Mouse (Mus musculus) mouse trophoblast stem cell (cell line): ENCODE measurements around the gene Cbfa2t2.

Experiments
- in situ Hi-C, 2 experiments: fragments of 300-500 bp; cut with MseI, MboI; formaldehyde crosslinking; loops; 2 replicates in 1 of 2; 3 replicates in 1 of 2; pipeline ENCODE4 v1.15.1; 2025

The Cbfa2t2 gene

DNA sequence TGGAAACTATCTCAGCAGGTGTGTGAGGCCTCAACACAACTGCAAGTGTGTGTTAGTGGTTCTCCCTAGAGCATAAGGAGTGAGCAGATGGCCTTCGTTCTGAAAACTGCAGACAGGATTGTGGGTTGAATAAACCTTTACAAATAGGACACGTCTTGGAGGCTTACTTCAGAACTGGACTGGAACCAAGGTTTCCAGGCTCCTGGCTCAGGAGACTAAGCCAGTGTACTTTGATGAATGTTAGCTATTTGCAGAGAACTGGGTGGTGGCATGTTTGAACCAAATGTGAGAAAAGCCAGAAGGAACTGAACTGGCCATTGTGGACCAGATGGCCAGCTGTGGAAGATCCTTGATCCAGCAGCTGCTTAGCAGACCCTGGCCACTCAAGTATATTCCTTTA lies 102.0 kb downstream of the Cbfa2t2 start:
- in situ Hi-C loops, result no loop called here

DNA sequence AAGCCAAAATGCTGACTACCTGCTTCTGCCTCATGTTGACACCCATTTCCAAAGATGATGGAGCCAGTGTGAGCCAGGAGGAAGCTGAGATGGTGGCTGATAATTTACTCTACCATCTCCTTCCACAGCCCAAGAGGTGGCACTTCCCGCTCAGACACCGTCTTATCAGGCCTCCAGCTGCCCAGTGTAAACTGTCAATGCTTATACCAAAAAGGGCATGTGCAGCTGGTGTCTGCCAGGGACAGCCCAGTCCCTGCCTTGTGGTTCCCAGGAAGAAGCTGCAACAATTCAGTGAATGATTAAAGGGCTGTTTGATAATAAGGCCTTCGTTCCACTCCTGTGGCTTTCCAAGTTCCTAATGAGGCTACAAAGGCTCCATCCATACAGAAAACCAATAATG lies 102.4 kb downstream of the Cbfa2t2 start:
- in situ Hi-C loops, result no loop called here

DNA sequence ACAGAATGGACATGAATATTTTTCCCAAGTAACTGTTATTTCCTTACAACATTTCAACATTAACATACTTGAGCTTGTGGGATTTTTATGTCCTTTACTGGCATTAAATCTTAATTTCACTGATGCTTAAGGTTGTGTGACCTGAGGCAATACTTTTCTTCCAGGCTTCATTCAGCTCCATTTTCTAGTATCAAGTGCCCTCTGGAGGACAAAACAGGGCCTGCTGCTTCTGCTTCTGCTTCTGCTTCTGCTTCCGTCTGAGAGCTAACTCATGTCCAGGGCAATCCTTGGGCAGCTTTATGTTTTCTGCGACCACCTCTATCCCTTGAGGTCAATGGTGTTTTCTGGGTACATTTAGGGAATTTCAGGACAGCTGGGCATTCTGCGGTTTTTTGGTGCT lies 103.4 kb downstream of the Cbfa2t2 start:
- in situ Hi-C loops, result loop anchor here in 1 of 2 experiments (5.0 kb wide), 1 partner anchor 127 kb away; no protein-coding TSS in a partner anchor

DNA sequence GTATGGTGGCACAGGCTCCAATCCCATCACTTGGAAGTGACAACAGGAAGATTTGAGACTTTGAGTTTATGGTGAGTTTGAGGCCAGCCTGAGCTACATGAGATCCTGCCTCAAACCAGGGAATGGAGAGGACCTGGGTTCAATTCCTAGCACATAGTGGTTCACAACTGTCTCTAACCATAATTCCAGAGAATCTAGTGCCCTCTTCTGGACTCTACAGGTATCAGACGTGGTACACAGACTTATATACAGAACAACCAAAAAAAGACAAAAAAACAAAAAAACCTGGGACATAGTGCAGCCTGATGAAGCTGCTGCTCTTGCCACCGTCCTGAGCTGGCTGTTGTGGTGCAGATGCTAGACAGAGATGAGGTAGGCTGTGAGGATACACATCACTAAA lies 105.3 kb downstream of the Cbfa2t2 start:
- in situ Hi-C loops, result loop anchor here in 1 of 2 experiments (5.0 kb wide), 1 partner anchor 129 kb away; no protein-coding TSS in a partner anchor

DNA sequence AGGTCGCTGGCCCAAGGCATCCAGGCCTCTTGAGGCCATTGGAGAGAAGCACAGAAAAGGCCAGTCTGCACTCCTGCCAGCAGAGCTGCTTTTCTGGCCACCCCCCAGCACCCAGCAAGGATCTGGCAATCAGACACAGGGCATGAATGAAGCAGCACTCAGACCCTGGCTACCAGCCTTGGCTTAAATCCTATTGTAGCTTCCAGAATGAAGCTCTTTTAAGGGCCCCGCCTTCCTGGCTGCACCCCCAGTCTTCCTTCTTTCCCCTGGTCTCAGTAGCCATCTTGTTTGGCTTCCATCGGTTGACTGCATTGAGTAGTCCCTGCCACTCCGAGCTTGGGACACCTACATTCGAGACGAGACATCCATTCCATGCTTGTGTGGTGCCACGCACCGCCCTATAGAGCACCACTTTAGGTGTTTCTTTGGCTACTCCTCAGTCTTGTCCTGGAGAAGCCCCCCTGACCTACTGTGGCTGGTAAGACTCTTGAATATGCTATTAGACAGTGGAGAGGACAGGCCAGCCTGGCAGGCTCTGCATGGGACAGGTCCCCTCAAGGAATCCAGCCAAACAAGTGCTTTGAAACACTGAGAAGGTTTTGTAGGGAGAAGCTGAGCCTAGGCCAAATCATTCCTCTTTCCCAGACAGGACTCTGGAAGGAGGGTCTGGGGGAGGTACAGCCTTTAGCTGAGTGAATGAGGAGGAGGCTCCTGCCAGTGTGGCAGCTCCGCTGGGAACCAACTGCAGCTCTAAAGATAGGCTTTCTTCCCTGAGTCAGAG lies 107.5 kb downstream of the Cbfa2t2 start:
- in situ Hi-C loops, result loop anchor here in 1 of 2 experiments (5.0 kb wide), 1 partner anchor 131 kb away; no protein-coding TSS in a partner anchor

DNA sequence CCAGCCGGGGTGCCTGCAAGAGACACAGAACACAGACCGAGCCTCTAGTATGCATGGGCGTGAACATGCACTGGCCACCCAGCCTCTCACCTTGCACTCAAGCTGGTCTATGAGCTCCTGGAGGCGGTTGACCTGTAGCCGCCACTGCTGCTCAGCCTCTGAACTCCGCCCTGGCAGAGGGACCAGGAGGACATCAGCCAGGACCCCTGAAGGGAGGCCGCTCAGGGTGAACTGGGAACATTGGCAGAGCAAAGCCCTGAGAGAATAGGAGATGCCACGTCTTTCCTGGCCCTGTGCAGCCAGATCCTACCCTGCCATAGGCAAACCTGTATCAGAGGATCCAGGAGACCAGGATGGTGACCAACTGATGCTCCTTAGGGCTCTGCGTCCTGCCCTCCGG lies 110.4 kb downstream of the Cbfa2t2 start, which contains the start of gene 1700003F12Rik:
Gene 1700003F12Rik, plus strand, starts transcription at position 375 of the 400 bp plus-strand sequence.
- in situ Hi-C loops, result no loop called here

DNA sequence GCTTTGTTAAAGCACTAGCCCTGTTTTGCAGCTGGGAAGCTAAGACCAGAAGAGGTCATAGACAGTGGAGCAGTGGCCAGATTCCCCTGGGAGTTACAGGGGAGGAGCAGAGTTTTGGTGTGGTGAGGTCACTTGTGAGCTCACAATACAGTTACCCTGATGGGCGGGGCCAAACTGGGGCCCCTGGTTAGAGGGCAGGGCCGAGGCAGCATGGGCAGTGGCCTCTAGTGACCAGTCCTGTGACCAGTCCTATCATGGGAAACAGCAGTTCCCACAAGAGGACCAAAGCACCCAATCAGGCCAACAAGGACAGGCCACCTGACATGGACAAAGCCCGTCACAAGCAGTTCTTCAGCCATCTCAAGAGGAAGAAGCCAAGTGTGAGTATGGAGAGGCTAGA lies 112.4 kb downstream of the Cbfa2t2 start:
- in situ Hi-C loops, result no loop called here

DNA sequence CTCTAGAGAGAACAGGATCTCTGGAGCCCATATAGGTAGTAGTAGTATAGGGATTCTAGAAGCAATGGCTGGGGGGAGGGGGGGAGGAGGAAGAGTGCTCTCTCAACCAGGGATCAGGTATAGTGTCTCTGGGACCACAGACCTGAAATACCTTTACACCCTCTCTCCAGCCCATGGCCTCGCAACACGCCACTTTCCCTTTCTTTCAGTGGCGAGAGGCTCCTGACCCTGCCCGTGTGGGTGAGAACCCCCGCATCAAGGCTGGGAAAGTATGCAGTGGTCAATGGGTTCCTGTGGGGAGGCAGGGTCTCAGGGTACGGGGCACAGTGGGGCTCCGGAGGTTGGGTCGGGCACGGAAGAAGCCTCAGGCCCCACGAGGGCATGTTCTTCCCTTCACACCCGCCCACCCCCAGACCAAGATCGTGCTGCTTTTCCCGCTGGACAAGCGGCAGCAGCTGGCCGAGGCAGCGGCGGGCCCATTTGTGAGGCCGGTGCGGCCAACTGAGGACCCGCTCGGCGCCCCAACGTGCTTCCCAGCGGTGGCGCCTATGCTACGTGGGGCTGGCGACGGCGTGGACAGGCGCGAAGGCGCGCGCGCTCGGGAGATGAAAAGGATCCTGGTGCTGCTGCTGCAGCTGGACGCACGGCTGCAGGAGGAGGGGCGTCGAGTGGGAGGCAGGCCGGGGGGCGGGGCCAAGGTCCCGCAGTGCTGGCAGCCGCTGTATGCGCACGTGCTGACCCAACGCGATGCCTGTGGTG lies 113.0 kb downstream of the Cbfa2t2 start:
- in situ Hi-C loops, result no loop called here

DNA sequence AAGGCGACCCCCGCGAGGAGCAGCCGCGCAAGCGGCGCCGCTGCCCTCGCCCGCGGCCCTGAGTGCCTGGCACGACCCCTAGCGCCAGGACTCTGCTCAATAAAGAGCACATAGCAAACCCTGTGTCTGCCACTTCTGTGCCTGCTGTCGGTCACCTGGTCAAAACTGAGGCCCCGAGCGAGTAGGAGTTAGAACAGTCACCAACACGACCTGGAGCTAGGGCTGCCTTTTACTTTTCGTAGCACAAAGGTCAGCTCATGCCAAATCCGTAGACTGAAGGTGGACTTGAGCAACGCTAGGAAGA lies 113.6 kb downstream of the Cbfa2t2 start:
- in situ Hi-C loops, result no loop called here

DNA sequence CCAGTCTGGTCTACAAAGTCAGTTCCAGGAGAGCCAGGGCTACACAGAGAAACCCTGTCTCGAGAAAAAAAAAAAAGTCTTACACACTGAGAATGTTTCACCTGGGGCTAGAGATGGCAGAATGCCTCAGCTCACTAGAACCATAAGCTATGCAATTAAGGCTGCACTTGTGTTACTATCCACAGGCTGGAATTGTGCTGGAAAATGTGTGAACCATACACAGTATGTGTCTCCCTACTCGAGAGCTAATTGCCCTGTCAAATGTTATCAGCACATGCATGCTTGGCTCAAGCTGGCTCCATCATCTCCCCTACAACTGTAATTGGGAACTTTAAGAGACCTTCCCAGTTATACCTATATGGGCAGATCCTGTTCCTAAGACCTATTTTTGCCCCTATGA lies 114.7 kb downstream of the Cbfa2t2 start:
- in situ Hi-C loops, result no loop called here

DNA sequence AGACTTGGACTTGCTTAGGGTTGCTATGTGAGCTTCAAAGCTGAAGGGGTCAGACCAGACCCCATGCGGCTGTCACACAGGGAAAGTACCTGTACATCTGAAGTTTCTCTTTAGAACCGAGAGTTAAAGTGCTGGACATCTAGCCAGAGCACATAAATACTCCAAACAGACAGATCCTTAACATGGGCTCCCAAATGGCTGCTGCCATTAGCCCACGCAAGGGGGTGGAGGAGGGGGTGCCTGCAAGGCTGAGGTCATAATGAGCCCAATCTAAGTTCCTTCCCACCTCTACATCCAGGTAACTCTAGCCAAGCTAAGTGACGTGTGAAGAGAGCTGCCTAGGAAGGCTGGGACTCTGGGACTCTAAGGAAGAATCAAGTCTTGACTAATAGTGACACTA lies 115.2 kb downstream of the Cbfa2t2 start, which contains the start of gene Actl10:
Gene Actl10, plus strand, starts transcription at position 301 of the 400 bp plus-strand sequence.
- in situ Hi-C loops, result no loop called here

DNA sequence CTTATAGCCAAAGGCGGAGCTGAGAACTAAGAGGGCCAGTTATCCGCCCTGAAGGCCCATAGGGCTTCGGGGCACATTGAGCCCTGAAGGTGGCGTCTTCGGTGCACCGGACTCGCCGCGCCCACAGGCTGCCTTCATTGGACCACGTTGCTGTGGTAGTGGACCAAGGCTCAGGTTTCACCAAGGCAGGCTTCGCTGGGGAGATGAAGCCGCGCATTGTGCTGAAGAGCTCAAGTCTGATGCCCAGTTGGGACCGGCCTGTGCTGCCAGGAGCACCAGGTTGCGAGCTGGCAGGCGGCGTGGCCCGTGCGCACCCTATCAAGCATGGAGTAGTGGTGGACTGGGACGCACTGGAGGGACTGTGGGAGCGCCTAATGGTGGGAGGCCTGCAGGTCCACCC lies 115.6 kb downstream of the Cbfa2t2 start:
- in situ Hi-C loops, result no loop called here

DNA sequence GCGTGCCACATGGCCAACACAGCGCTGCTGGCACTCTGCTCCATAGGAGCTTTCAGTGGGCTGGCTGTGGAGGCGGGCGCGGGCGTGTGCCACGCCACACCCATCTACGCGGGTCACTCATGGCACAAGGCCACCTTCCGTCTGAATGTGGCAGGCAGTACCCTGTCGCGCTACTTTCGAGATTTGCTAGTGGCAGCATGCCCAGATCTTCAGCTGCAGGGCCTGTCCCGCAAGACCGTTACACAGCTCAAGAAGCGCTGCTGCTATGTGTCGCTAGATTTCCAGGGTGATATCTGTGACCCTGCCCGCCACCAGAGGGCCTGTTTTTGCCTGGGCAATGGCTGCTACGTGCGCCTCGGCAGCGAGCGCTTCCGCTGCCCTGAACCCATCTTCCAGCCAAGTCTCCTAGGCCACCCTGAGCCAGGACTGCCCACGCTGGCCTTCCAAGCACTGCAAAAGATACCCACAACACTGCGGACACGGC lies 116.2 kb downstream of the Cbfa2t2 start:
- in situ Hi-C loops, result no loop called here

DNA sequence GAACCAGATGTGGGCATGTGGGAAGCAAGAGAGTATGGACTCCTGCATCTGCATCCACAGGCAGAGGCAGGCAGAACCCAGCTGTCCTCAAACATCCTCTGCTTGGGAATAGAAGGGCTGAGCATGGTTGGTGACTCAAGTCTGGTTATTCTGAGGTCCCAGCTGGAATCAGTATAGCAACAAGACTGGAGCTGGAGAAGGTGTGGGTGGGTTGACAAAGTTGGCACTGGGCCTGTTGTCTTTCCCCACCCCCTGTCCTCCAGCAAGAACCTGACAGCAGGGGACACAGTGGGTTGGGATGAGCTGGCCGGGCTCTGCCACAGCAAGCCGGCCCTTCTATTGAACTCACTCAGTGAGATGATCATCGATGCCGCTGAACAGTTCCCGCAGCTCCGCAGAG lies 119.0 kb downstream of the Cbfa2t2 start:
- in situ Hi-C loops, result no loop called here

DNA sequence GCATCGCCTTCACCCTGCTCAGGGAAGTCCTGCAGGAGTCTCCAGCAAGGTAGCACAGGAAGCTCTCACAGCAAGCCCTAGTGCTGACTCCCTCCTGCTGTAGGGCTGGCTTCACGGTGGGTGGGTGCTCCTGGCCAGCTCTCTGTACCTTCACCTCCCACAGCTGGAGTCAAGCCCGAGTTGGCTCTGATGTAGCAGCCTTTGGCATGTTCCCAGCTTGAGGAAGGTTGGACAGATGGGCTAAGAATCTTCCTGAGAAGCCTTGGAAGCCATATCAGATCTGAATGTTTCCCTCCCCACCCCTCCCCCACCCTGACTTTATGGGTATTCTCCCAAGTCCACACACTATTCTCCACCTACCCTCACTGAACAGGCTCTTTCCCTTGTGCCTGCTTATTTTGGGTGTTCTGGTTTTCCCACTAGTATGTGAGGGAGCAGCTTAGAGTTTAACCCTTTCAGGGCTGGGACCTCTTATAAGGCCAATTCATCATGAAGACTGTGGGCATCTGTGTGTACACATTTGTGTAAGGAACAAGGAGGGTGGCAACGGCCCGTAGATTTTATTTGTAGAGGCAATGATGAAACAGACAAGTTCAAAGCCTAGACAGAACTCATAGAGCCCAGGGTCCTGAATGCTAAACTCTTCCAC lies 121.0 kb downstream of the Cbfa2t2 start:
- in situ Hi-C loops, result no loop called here

DNA sequence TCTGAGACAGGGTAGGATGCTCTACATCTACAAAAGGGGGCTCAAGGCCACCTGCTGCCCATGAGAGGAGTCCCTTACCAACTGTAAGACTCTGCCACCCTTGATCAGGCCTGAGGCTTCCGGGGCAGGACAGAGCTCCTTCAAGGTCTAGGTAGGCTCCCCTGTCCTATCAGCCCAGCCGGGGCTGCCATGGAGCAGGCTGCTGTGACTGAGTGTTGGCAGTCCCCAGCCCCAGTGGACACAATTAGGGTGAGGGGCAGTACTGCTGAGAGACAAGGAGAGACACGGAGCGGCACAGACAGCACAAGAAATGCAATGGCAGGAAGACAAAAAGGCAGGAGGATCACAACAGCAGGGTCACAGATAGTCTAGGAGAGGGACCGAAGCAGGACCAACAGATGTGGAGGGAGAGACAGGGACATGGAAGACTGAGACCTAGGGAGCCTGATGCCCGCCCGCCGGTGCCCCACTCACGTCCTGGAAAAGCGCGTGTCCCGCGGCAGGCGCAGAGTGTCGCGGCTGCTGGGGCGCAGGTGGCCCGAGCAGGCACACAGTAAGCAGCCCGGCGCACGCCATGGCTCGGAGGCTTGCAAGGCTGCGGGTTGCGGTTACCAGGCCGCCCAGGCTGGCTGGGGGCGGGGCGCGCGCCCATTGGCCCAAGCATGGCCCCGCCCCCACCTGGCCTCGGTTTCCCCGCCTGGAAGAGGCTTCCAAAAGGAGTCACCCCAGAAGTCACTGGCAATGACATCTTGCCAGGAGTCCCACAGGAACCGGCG lies 122.2 kb downstream of the Cbfa2t2 start, which contains the start of gene Necab3:
Gene Necab3, minus strand, starts transcription at position 627 of the 776 bp plus-strand sequence.
- in situ Hi-C loops, result no loop called here

DNA sequence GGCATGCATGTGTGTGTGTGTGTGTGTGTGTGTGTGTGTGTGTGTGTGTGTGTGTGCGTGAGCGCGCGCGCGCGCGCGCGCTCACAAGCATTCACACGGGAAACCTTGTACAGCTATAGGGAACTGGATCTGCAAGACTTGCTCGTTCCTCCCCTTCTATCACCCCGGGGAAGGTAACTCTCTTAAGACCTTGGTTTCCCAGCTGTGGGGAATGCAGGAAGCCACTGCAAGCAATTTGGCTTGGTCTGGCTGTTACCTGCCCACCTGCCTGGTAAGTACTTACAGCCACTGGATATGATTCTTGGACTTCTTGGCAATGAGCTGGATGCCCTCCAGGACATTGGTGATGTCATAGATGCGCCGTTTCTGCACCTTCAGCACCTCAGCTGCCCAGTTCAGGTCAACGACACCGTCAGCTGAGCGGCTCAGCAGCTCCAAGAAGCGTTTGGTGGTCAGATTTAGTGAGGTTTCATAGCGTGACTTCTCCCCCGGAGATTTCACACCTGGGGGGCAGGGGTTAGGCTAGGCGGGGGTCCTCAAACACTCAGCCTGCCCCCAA lies 127.4 kb downstream of the Cbfa2t2 start:
- in situ Hi-C loops, result no loop called here

DNA sequence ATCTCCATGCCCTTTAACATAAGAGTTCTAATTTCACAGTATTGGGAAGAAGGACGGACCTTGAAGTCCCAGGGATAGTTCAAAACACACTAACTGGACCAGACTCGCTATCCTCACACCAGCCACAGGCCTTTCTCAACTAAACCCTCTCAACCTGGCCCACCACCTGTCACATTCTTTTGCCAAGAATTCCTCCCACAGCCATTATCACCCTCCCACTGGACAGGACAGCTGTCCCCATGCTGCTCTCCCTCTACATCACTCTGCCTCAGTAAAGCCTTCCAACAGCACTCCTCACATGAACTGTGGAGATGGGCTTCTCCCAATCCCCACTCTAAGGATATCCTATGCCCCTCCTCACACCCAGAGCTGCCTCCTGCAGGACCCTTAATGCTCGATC lies 129.3 kb downstream of the Cbfa2t2 start:
- in situ Hi-C loops, result no loop called here

DNA sequence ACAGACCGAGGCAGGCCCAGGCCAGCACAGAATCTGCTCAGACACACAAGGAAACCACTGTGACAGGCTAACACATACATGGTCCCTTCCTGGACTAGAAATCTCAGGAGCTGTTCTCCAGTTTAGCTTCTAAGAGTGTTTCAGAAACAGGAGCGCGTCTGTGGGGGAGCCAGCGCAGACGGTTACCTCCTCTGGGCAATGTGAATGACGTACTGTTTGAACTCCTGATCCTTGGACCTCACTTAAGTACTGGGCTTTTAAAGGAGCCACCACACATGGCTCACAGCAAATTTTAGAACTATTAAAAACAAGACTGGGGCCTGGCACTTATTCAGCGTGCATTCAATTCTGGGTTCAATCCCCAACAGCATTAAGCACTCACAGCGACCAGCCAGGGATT lies 130.4 kb downstream of the Cbfa2t2 start:
- in situ Hi-C loops, result no loop called here

DNA sequence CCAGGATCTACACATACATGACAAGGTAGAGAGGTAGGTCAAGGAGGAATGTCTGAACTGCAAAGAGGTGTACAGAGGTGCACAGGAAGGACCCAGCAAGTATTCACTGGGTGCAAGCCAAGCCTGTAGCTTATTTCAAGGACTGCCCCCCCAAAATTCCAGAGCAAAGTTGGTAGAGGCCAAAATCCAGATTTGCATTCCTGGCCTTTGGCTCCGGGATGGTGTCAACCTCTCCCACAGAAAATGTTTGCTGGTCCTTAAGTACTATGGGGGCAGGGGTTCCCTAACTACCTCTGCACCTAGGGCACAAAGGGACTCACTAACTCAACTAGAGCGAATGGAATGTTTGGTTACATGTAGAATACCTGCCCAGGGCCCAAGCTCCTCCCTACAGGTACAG lies 131.5 kb downstream of the Cbfa2t2 start:
- in situ Hi-C loops, result no loop called here
